Mouse (Mus musculus) testis, adult 2 months (tissue): ENCODE data around the gene Cd300a. TPM values are rescaled to one million over a fixed set of nuclear protein-coding genes. Genes with fewer than 3 reads are reported as not detected.

Experiments used
- H3K27ac ChIP-seq: fragments of 200-500 bp; 2 replicates; pipeline ENCODE4 v1.5.1; 2012; ENCODE audit warnings: low read depth, low read length; ENCODE audit not compliant: control insufficient read depth, insufficient read depth
- H3K27me3 ChIP-seq: fragments of 200-500 bp; 2 replicates; pipeline ENCODE4 v1.6.1; 2012; ENCODE audit warnings: mild to moderate bottlenecking, low read length, moderate library complexity; ENCODE audit not compliant: control insufficient read depth, insufficient read depth
- H3K36me3 ChIP-seq: fragments of 200-500 bp; 2 replicates; pipeline ENCODE4 v1.6.1; 2012; ENCODE audit warnings: mild to moderate bottlenecking, low read length; ENCODE audit not compliant: control insufficient read depth, insufficient read depth
- H3K4me1 ChIP-seq: fragments of 200-500 bp; 2 replicates; pipeline ENCODE4 v1.6.1; 2012; ENCODE audit warnings: low read length; ENCODE audit not compliant: control insufficient read depth, insufficient read depth
- H3K4me3 ChIP-seq: fragments of 200-500 bp; 2 replicates; pipeline ENCODE4 v1.5.1; 2012; ENCODE audit warnings: low read depth, mild to moderate bottlenecking, low read length, moderate library complexity, mixed read lengths; ENCODE audit not compliant: control insufficient read depth
- CTCF ChIP-seq: fragments of 200-500 bp; IDR thresholded peaks from 2 replicates; pipeline ENCODE4 v1.5.1; 2012; ENCODE audit warnings: low read depth, mild to moderate bottlenecking, inconsistent platforms, low read length, moderate library complexity; ENCODE audit not compliant: control insufficient read depth, insufficient read depth, insufficient replicate concordance
- POLR2A ChIP-seq: fragments of 200-500 bp; IDR thresholded peaks from 2 replicates; pipeline ENCODE4 v1.6.1; 2012; ENCODE audit warnings: low read depth, mild to moderate bottlenecking, inconsistent platforms, low read length, moderate library complexity; ENCODE audit not compliant: control insufficient read depth
- polyA plus RNA-seq: library from polyadenylated mRNA; depleted of rRNA; stranded (reverse); fragments of >200 nt; gene quantifications from 2 replicates; pipeline ENCODE4 v1.2.3, GENCODE M21; 2012

Cd300a gene
- polyA plus RNA-seq, 1 experiment, result 0.17 TPM

GRCm38 (mm10) chr11:114867361-114868235 lies 22.2 kb upstream of the Cd300a start:
- H3K27ac ChIP-seq, result no peak overlapping the region

DNA sequence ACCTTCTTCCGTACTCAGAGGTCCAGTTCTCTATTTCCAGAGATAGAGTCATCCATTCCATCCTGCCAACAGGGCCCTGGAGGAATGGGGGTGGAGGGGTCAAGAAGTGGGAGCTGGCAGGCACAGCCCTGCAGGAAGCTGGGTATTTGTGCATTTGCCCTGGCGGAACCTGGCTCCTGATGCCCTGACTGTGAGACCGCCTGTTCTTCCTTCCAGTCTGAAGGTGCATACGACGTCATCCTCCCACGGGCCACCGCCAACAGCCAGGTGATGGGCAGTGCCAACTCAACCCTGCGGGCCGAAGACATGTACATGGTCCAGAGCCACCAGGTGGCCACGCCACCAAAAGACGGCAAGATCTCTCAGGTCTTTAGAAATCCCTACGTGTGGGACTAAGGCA lies 21.6 kb upstream of the Cd300a start:
- H3K27me3 ChIP-seq, result no peaks in the 10 kb centered on the region
- TF ChIP-seq CTCF (no peak), POLR2A (no peak)
- no peak overlapping the region for H3K4me3 ChIP-seq
- H3K4me1 ChIP-seq, result peaks cover 4% of the 10 kb centered on the region
- H3K27ac ChIP-seq, result no peak overlapping the region
- H3K36me3 ChIP-seq, result no peaks in the 10 kb centered on the region

More at GRCm38 (mm10) chr11:114867361-114868235, 22.2 kb upstream of the Cd300a start:
- no peak overlapping the region for H3K4me3 ChIP-seq
- TF ChIP-seq CTCF (no peak), POLR2A (no peak)
- H3K27me3 ChIP-seq, result no peaks in the 10 kb centered on the region
- no peaks in the 10 kb centered on the region for H3K36me3 ChIP-seq
- no peaks in the 10 kb centered on the region for H3K4me1 ChIP-seq

- no peaks in the 10 kb centered on the region for H3K36me3 ChIP-seq
- no peak overlapping the region for H3K27ac ChIP-seq
- peaks cover 4% of the 10 kb centered on the region for H3K4me1 ChIP-seq
- TF ChIP-seq CTCF, result no peak
- TF ChIP-seq POLR2A, result no peak
- no peak overlapping the region for H3K4me3 ChIP-seq
- no peaks in the 10 kb centered on the region for H3K27me3 ChIP-seq
Measured at GRCm38 (mm10) chr11:114869787-114870186, 20.1 kb upstream of the Cd300a start.

GRCm38 (mm10) chr11:114871540-114871939 lies 18.3 kb upstream of the Cd300a start:
- Histone ChIP-seq H3K4me1 (peaks cover 4% of the 10 kb centered on the region), H3K36me3 (no peaks in the 10 kb centered on the region), H3K4me3 (no peak overlapping the region), H3K27ac (no peak overlapping the region), H3K27me3 (no peaks in the 10 kb centered on the region)
- TF ChIP-seq POLR2A (no peak), CTCF (no peak)

- Histone ChIP-seq H3K27ac (no peak overlapping the region), H3K4me3 (no peak overlapping the region), H3K36me3 (no peaks in the 10 kb centered on the region), H3K4me1 (peaks cover 4% of the 10 kb centered on the region), H3K27me3 (no peaks in the 10 kb centered on the region)
- TF ChIP-seq POLR2A (no peak), CTCF (no peak)
Measured at GRCm38 (mm10) chr11:114873022-114873817, 16.6 kb upstream of the Cd300a start.

DNA sequence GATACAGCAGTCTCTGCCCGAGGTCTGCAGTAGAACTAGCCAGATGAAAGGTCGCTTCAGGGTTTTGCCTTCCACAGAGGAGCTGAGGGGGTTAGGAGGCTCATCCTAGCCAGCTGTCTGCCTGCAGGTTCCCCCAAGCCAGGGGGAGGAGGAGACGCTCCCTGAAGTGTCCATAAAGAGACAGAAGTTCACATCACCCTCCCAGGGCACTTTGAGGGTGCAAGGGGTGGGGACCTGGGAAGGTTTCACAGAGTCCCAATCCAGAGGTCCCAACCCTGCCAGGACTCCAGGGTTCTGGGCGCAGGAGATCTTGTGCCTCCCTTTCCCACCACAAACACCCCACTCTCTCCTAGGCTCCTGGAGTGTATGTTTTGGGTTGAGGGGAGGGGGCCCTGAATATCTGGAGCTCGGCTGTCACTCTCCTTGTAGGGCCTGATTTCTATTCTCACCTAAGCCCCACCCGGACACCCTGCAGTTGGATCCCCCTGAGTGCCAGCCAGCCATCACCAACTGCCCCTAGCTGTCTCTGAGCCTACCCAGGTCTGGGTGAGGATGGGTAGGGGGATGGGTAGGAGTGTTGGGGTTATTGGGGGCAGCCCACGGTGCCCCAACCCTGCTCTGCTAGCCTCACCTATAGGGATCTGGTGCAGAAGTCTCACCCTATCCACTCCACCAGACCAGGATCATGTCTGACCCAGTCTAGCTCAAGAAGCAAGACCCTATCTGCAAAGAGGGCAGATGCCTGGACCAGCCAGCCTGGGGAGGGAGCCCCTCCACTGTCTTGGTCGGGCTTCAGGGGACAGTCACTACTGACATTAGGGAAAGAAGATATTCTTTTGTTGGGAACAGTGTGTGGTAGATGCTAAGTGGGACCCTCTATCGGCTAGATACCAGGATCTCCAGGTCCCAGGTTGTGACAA lies 15.4 kb upstream of the Cd300a start:
- Histone ChIP-seq H3K36me3 (no peaks in the 10 kb centered on the region), H3K4me1 (peaks cover 4% of the 10 kb centered on the region), H3K4me3 (no peak overlapping the region), H3K27me3 (no peaks in the 10 kb centered on the region), H3K27ac (no peak overlapping the region)
- TF ChIP-seq POLR2A (no peak), CTCF (no peak)
